Mouse (Mus musculus) inflammation-experienced regulatory T-cells, adult 6 months (primary cell): Measurements from ENCODE around the gene Arid3b. TPM values are rescaled to one million over a fixed set of nuclear protein-coding genes. Genes with fewer than 3 reads are reported as not detected.

ENCODE experiments used
- ATAC-seq: one replicate; pipeline ENCODE4 v1.8.0; 2017
- polyA plus RNA-seq, 3 experiments: library from polyadenylated mRNA; unstranded; fragments of 100-300 nt; shearing (Covaris generic); gene quantifications; one replicate each; pipeline ENCODE4 v1.2.1; 2017

Gene Arid3b
- polyA plus RNA-seq, 3 experiments from 2014 or later = 12.8 to 26.9 (median 20.9) TPM

GRCm38 (mm10) chr9:57775026-57775425 is 61.6 kb downstream of the Arid3b start:
- no peak for ATAC-seq

- no peak for ATAC-seq
Observed at GRCm38 (mm10) chr9:57774168-57774567, 62.4 kb downstream of the Arid3b start.

DNA sequence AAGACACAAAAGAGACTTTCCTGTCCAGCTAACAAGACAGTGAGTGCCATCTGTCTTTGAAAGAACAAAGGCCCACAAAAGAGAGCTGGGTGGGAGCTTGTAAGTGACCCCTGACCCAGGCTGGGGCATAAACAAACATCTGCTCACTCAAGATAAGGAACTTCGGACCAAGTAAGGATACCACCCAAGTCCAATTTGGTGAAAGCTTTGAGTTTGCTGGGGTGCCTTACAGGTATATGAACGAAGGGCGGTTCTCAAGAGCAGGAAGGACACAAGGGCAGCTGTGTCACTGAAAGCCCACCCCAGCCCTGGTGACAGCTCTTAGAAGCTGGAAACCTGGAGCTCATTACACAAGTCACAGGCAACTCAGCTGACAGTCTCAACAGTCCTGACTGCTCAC is 62.8 kb downstream of the Arid3b start:
- ATAC-seq = no peak

DNA sequence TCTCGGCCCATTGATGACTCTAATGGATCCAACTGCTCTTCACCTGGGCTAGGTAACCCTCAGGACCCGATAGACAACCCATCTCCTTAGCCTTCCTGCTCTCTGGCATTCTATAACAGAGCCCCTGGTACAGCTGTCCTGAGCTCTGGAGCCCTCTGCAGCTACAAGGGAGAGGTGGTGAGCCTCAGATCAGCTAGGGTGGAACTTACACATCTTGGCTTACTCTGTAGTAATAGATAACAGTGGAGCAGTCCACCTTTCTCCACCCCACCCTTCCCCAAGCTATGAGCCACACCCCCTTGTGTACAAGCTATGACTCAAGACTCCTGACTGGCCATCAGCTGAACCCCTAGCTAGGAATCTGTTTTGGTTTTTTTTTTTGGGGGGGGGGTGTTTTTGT is 65.8 kb downstream of the Arid3b start:
- no peak for ATAC-seq

DNA sequence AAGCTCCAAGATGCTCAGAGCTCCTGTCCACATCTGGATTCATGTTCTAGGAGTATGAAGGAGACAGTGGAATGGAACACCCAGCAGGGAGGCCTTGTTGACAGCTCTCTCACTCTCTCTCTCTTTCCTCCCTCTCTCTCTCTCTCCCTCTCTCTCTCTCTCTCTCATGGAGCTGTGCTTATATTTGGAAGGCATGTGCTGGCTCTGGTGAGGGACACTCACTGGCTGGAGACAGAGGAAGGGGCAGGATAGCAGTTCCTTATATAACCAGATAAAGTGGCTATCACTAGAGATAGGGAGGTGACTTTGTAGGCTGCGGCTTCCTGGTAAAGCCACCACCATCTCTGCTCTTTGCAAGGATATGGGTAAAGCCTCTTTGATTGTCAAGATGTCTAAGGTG is 66.4 kb downstream of the Arid3b start:
- no peak for ATAC-seq

DNA sequence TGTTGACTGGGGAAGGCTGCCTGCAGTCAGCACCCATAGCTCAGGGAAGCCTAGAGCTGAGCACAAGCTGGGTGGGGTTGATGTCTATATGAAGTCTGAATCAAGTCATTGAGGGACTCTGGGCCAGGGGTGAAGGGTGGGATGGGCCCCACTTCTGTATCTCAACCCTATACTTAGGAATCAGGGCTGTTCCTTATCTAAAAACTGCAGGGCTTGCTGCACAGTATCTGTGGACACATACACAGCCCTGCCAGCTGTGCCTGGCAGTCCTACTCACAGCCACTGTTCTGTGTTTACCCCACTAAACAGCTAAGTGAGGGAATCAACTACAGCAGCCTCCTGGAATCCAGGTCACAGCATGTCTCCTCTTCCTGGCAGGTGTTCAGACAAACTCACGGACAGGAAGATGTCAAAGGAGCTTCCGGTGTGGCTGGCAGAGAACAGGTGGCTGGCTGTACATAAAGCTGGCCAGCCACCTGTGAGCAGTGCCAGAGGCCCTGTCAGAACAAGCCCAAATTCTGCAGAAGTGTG is 67.0 kb downstream of the Arid3b start:
- no peak for ATAC-seq

- ATAC-seq = no peak
Observed at GRCm38 (mm10) chr9:57767231-57767630, 69.4 kb downstream of the Arid3b start.

DNA sequence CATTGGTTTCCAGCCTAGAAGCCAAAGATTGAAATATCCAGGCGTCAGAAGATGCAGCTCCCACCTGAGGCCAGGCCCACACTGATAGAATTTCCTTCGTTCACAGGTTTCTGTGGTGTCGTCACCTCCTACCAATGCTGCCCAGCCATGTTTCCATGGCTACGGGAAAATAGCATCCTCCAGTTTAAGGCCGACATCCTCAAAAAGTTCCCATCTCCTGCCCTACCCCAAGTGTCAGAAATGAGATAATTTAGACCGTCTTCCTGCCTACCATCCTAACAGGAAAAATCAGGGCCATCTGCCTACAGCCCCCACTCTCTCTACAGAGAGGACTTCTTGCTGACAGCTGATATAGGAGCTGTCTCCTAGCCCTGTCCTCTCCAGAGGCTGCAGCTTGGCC is 70.2 kb downstream of the Arid3b start:
- no peak for ATAC-seq

GRCm38 (mm10) chr9:57765364-57766351 is 70.9 kb downstream of the Arid3b start, which contains the start of gene Clk3:
TSS of gene Clk3 (minus strand) at chr9:57765860.
- peak; percentile 53 for ATAC-seq

GRCm38 (mm10) chr9:57764974-57765363 is 71.6 kb downstream of the Arid3b start:
- peak; percentile 75 for ATAC-seq

DNA sequence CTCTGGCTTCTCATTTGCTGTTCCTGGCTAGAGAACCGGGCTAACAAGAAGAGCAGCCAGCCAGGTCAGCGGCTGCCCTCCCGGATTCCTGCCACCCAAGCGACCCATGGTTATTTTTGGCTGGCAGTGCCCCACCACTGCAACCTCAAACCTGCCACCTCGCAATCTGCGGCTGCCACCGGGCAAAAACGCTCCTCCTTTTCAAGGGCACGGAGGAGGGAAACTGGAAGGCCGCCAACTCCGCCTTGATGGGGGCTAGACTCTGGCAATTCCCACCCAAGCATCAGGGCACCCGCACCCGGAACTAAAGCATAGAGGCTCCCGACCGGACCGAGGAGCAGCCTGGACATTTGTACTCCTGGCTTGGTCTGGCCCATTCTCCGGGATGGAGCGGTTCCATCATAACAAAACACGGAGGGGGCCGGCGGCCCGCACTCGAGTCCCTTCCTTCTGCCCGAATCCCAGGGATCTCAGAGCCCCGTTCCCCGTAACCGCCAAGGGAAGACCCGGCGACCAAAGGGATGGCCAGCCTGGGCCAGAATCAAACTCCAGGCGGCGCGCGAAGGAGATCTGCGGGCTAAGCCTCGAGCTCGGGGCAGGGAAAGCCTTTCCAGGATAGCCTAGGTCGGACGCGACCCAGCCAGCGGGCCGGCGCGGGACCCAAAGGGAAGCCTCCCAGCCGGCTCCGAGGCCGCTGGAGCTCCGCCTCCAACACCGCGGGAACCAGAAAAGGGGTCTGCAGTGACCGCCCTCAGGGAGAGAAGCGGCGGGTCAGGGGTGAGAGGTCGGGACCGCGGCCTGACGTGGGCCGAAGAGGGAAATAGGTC is 72.2 kb downstream of the Arid3b start:
- ATAC-seq = no peak

DNA sequence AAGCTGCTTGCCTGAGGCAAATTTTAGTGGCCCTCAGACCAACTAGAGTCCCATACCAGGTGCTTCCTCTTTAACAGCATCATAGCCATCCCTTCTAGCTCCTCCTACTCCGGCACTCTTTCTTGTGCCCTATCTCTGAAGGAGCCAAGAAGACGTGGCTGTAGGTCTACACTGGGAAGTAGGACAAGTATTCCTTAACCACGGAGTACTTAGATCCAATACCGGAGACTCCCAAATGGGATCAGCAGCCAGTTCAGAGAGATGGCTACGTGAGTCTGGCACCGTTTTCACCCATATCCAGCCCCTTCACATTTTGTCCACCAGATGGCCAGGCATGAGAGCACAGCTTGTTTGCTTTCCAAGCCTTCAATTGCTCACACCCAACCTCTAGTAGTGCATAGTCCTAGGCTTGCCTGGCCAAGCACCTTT is 74.0 kb downstream of the Arid3b start:
- no peak for ATAC-seq

DNA sequence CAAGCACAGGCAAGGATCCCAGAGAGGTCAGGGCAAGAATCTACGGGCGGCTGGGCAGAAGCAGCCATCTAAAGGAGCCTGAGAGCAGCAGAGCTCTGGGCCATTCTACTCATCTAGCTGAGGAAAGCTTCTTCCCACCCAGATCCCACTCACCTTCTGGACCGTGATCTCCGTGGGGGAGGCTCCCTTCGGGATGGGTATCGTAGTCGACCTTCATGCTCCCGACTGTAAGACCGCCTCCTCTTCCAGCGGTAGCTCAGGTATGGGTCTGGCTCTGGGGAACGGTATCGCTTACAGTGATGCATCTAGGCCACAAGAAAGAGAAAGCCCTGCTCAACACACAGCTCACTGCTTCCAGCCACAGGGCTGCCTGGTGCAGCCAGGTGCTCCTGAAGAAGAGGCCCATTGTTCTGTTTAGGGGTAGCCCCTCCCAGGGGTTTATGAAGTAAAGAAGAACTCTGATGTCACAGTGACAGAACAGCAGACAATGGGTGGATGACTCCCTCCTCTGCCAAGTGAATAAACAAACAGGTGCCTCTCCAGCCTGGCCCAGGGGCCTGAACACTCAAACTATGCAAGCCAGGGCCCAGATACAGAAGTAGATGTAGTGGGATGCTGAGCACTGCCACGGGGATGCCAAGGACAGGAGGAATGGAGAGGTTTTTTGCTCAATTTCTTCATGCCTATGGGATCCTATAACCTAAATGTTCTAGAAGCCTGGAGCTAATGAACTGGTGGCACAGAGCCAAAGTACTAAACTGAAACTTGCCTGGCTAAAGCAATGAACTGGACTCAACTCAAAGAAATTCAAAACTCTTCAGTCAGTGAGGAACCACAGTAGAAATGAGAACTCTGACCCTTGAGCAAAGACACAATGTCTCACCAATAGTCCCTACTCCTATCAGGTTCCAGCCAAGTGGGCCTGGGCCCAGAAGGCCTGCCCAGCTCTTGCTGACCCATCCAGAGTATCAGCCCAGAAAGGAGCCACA is 74.7 kb downstream of the Arid3b start:
- ATAC-seq = no peak

DNA sequence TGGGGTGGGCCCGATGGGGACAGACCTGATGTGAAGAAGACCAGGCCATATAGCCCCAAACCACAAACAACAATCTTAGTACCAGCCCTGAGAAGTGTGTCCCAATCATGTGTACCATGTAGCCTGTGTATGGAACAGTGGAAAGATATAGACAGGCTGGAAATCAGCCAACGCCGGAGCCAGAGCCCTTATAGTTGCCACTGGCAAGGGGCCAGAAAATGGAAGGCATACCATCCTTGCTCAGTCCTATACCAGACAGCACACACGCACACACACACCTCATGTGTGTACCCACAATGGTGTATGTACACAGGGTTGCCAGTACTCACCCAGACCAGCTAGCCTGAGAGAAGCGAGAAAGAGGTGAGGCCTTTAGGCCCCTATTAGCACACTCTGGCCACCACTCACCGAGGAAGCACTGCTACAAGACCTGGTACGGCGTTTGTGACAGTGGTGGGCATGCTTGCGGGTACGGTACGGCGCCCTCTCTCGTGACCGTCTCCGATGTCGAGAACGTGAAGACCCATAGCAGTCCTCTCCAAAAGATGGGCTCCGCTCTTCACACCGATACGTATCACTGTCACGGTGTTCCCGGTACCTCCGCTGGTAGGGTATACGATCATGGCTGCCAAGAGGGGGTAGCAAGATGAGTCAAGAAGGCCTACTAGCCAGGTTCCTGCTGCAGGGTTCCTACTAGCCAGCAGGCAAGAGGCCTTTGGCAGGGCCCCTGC is 76.0 kb downstream of the Arid3b start:
- no peak for ATAC-seq

DNA sequence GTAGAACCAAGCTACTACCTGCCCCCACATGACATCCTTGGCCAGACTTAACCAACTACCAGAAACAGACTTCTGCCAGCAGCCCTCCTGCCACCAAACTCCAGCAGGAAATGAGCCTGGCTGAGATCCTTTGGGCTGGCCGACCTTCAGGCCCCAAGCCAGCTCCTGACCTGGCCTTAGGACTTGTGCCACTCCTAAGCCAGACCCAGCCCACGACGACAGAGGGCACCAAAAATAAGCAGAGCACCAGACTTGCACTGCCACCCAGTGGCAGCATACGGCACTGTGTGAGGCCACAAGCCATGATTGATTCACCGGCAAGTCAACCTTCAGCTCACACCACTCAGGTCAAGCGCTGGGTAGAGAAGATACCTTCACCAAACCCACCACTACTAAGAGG is 77.3 kb downstream of the Arid3b start:
- ATAC-seq = peak; percentile 59

- ATAC-seq = no peak
Observed at GRCm38 (mm10) chr9:57758528-57758927, 78.1 kb downstream of the Arid3b start.

- ATAC-seq = no peak
Observed at GRCm38 (mm10) chr9:57757578-57757977, 79.0 kb downstream of the Arid3b start.

GRCm38 (mm10) chr9:57750901-57751300 is 85.7 kb downstream of the Arid3b start:
- no peak for ATAC-seq

GRCm38 (mm10) chr9:57748831-57749230 is 87.8 kb downstream of the Arid3b start:
- ATAC-seq = no peak

GRCm38 (mm10) chr9:57748137-57748536 is 88.5 kb downstream of the Arid3b start:
- no peak for ATAC-seq

DNA sequence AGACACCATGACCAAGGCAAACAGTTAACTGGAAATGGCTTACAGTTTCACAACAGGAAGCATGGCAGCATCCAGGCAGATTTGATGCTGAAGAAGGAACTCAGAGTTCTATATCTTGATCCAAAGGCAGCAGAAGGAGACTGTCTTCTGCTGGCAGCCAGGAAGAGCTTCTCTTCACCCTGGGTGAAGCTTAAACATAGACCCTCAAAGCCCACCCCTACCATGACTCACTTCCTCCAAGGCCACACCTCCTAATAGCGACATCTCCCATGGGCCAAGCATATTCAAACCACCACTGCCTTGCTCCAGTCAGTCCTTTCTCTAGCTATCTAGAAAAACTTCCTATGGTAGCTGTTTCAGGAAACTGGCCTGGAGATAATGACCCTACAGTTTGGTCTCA is 89.5 kb downstream of the Arid3b start:
- no peak for ATAC-seq
